Mouse (Mus musculus) neural tube, embryonic 11.5 days (tissue): Measurements from ENCODE around the gene Gpr3. TPM values are rescaled to one million over a fixed set of nuclear protein-coding genes. Genes with fewer than 3 reads are reported as not detected.

Experiments used
- ATAC-seq: fragments of 200-750 bp; cut with Nextera tagmentation; 2 replicates; pipeline ENCODE4 v1.8.0; 2017; ENCODE audit warnings: moderate number of reproducible peaks, mild to moderate bottlenecking, moderate TSS enrichment, moderate library complexity; ENCODE audit not compliant: insufficient read depth, low FRiP score, low TSS enrichment
- DNase-seq: peaks from one replicate; pipeline ENCODE4 v3.0.0-alpha.2; 2015; ENCODE audit warnings: low spot score
- H3K27ac ChIP-seq: fragments of 300-500 bp; sonication (generic); 2 replicates; pipeline ENCODE4 v1.5.1; 2014; ENCODE audit warnings: low read depth, mild to moderate bottlenecking, low read length
- H3K27me3 ChIP-seq: fragments of 300-500 bp; sonication (generic); 2 replicates; pipeline ENCODE4 v1.6.1; 2014; ENCODE audit warnings: mild to moderate bottlenecking, low read length, mixed read lengths; ENCODE audit not compliant: control insufficient read depth, insufficient read depth
- H3K36me3 ChIP-seq: fragments of 300-500 bp; sonication (generic); 2 replicates; pipeline ENCODE4 v1.6.1; 2014; ENCODE audit warnings: mild to moderate bottlenecking, low read length, moderate library complexity, mixed read lengths; ENCODE audit not compliant: control insufficient read depth, insufficient read depth
- H3K4me1 ChIP-seq: fragments of 300-500 bp; sonication (generic); 2 replicates; pipeline ENCODE4 v1.6.1; 2014; ENCODE audit warnings: low read length, mixed read lengths; ENCODE audit not compliant: control insufficient read depth, insufficient read depth
- H3K4me2 ChIP-seq: fragments of 300-500 bp; sonication (generic); 2 replicates; pipeline ENCODE4 v1.6.1; 2014; ENCODE audit warnings: low read depth, mild to moderate bottlenecking, moderate library complexity
- H3K4me3 ChIP-seq: fragments of 300-500 bp; sonication (generic); 2 replicates; pipeline ENCODE4 v1.5.1; 2014; ENCODE audit warnings: low read depth, low read length
- H3K9ac ChIP-seq: fragments of 300-500 bp; sonication (generic); 2 replicates; pipeline ENCODE4 v1.6.1; 2014; ENCODE audit warnings: mild to moderate bottlenecking, low read length
- H3K9me3 ChIP-seq: fragments of 300-500 bp; sonication (generic); 2 replicates; pipeline ENCODE4 v1.6.1; 2016; ENCODE audit warnings: low read length; ENCODE audit not compliant: control insufficient read depth
- WGBS: fragments of 180-500 bp; shearing (Covaris S2); extraction: QIAGEN DNeasy Blood & Tissue Kit; methylation state at CpG from one replicate; pipeline ENCODE4 v1.1.7; 2014; 5-methylcytosine and 5-hydroxymethylcytosine counted together
- microRNA-seq: library from miRNA; unstranded; fragments of <30 nt; microRNA quantifications from one replicate; pipeline ENCODE4, GENCODE M21; 2016
- polyA plus RNA-seq: library from polyadenylated mRNA; unstranded; fragments of >200 nt; fragmentation: Nextera tagmentation; extraction: Ambion mirVana; gene quantifications from 2 replicates; pipeline ENCODE4 v1.2.1, GENCODE M21; 2014

Gene Gpr3
- polyA plus RNA-seq, 1 experiment from 2014 or later: 0.45 TPM

DNA sequence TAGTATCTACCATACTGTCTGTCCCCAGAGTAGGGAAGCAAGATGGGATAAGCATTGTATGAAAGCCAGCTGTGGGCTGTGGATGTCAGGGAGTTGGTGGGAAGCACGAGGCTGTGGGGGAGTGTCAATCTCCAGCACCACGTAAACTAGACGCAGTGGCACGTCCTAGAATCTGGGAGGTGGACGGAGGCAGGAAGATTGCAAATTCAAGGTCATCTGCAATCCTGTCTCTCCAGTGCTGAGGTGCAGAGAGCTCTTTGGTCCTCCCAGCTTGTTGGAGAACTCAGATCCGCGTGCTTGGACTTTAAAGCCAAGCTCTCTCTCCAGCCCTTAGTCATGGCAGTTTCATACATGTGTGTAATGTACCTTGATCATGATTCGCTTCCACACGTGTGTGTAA is 45.6 kb downstream of the Gpr3 start:
- no peak overlapping the region for H3K27ac ChIP-seq
- ATAC-seq (no peak), DNase-seq (no peak)
- no peaks in the 10 kb centered on the region for H3K27me3 ChIP-seq
- H3K4me3 ChIP-seq: no peak overlapping the region
- no peak overlapping the region for H3K4me2 ChIP-seq
- H3K9ac ChIP-seq: no peak overlapping the region
- H3K4me1 ChIP-seq: no peaks in the 10 kb centered on the region
- H3K36me3 ChIP-seq: no peaks in the 10 kb centered on the region
- 89% methylated on average over 9 of the region's 9 CpGs for WGBS
- H3K9me3 ChIP-seq: no peaks in the 10 kb centered on the region

DNA sequence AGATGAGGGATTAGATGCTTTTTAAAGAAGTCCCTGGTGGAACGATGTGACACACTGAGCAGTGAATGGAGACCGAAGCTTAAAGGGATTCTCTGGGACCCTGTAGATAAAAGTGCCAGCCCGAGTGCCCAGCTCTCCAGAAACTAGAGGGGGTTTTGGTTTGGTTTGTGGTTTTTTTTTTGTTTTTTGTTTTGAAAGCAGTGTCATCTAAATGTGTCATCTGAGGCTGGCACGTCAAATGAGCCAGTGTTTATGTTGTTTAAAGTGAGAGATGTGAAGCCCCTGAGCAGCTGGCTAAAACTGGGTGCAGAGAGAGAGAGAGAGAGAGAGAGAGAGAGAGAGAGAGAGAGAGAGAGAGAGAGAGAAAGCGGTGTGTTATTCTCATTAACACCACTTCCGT is 50.1 kb downstream of the Gpr3 start:
- no peaks in the 10 kb centered on the region for H3K27me3 ChIP-seq

DNA sequence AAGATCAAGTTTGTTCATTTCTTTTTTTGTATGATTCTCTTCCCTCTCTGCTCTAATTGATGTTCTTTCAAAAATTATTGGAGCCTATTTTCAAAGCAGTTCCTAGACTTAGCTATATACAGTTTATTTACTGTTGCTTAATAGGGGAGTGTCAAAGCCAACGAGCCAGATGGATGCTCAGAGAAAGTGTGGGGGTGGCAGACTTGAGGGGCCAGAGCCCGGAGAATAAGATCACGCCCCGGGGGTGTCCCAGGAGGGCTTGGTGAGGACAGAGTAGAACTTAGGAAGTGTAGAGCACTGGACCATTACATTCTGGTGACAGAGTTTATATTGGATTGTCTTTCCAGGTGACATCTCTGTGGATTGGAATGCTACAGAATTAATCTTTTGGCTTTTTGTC is 51.5 kb downstream of the Gpr3 start:
- no peaks in the 10 kb centered on the region for H3K27me3 ChIP-seq
- no peak overlapping the region for H3K4me2 ChIP-seq
- peaks cover 5% of the 10 kb centered on the region; the same call in 1 of the 2 replicates for H3K4me1 ChIP-seq
- no peak for ATAC-seq
- no peak for DNase-seq
- no peaks in the 10 kb centered on the region for H3K36me3 ChIP-seq
- H3K27ac ChIP-seq: no peak overlapping the region
- H3K9me3 ChIP-seq: no peaks in the 10 kb centered on the region
- H3K4me3 ChIP-seq: no peak overlapping the region
- 77% methylated on average over 4 of the region's 4 CpGs for WGBS
- H3K9ac ChIP-seq: no peak overlapping the region

More for the DNA sequence above, 50.1 kb downstream of the Gpr3 start:
- Histone ChIP-seq H3K4me1 (peaks cover 5% of the 10 kb centered on the region; the same call in 1 of the 2 replicates), H3K9me3 (no peaks in the 10 kb centered on the region), H3K4me2 (no peak overlapping the region), H3K36me3 (no peaks in the 10 kb centered on the region), H3K4me3 (no peak overlapping the region), H3K9ac (no peak overlapping the region), H3K27ac (no peak overlapping the region)
- no peak for ATAC-seq
- DNase-seq: no peak
- WGBS: 74% methylated on average over 6 of the region's 6 CpGs

GRCm38 (mm10) chr4:133160211-133160610 is 52.1 kb downstream of the Gpr3 start:
- ATAC-seq: no peak
- no peaks in the 10 kb centered on the region for H3K27me3 ChIP-seq
- H3K9me3 ChIP-seq: no peaks in the 10 kb centered on the region
- DNase-seq: no peak
- H3K4me3 ChIP-seq: no peak overlapping the region
- peaks cover 5% of the 10 kb centered on the region; the same call in 1 of the 2 replicates for H3K4me1 ChIP-seq
- no peaks in the 10 kb centered on the region for H3K36me3 ChIP-seq
- 87% methylated on average over 8 of the region's 8 CpGs for WGBS
- no peak overlapping the region for H3K27ac ChIP-seq
- H3K4me2 ChIP-seq: no peak overlapping the region
- no peak overlapping the region for H3K9ac ChIP-seq

DNA sequence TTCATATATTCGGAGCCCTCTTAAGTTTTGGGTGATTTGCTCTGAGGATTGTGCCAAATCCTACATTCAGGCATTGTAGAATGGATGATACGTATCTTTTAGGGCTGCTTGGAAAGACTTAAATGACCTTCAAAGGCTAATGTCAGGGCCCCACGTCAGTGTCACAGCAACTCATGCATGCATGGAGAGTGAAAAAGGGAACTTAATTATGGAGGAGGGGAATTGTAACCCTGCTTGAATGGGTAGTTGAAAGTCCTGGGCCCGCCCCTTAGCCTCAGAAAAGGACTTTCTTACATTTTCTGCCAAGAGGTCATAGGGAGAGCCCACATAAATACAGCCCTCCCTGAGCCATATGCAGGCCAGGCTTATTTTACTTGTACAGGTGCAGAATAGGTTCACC is 52.7 kb downstream of the Gpr3 start:
- DNase-seq (no peak), ATAC-seq (no peak)
- Histone ChIP-seq H3K9ac (no peak overlapping the region), H3K27ac (no peak overlapping the region), H3K4me3 (no peak overlapping the region), H3K9me3 (no peaks in the 10 kb centered on the region), H3K4me2 (no peak overlapping the region), H3K27me3 (no peaks in the 10 kb centered on the region), H3K4me1 (peaks cover 5% of the 10 kb centered on the region; the same call in 1 of the 2 replicates), H3K36me3 (no peaks in the 10 kb centered on the region)
- 54% methylated on average over 4 of the region's 4 CpGs for WGBS

Small RNA genes lying within 50 kb of the gene (microRNA-seq; reads per million reads assigned to microRNA genes)
- gene Mir7017: 1.0 reads per million

Other genes with a start within 250 kb of the Gpr3 start
- 0.09 and 0.24 TPM in 2 replicates for gene Fgr, start 238.4 kb downstream of the Gpr3 start, polyA plus RNA-seq
- 6.1 and 7.2 TPM in 2 replicates for gene Ahdc1, start 201.3 kb downstream of the Gpr3 start, polyA plus RNA-seq
- 33.0 and 39.0 TPM in 2 replicates for gene Wasf2, start 82.0 kb downstream of the Gpr3 start, polyA plus RNA-seq
- gene Cd164l2, start 405 bp downstream of the Gpr3 start, polyA plus RNA-seq: 0.32 and 0.62 TPM in 2 replicates
- gene Map3k6, start 28.3 kb upstream of the Gpr3 start, polyA plus RNA-seq: 1.5 and 2.7 TPM in 2 replicates
- 1.2 and 1.4 TPM in 2 replicates for gene Sytl1, start 50.6 kb upstream of the Gpr3 start, polyA plus RNA-seq
- gene Tmem222, start 65.3 kb upstream of the Gpr3 start, polyA plus RNA-seq: 79.0 and 91.0 TPM in 2 replicates
- 26.4 and 27.0 TPM in 2 replicates for gene Wdtc1, start 140.9 kb upstream of the Gpr3 start, polyA plus RNA-seq
- 6.9 TPM in 2 replicates for gene Slc9a1, start 157.2 kb upstream of the Gpr3 start, polyA plus RNA-seq